Mouse (Mus musculus) bone marrow, adult 2 months (tissue): ENCODE results near the gene Tab1.

ENCODE experiments used
- CTCF ChIP-seq: fragments of 200-500 bp; IDR thresholded peaks from 2 replicates; pipeline ENCODE4 v1.5.1; 2011; ENCODE audit warnings: low read length, control low read depth; ENCODE audit not compliant: control insufficient read depth, insufficient read depth
- POLR2A ChIP-seq: fragments of 200-500 bp; IDR thresholded peaks from 2 replicates; pipeline ENCODE4 v1.6.1; 2011; ENCODE audit warnings: low read depth, mild to moderate bottlenecking, control low read depth, low read length, borderline replicate concordance; ENCODE audit not compliant: control insufficient read depth

- no peak for TF ChIP-seq CTCF
- no peak for TF ChIP-seq POLR2A
Observed at GRCm38 (mm10) chr15:80191585-80192245, 58.8 kb downstream of the Tab1 start.
